Mouse (Mus musculus) central nervous system, embryonic 11.5 days (tissue): ENCODE results near the gene Zswim8. TPM values are rescaled to one million over a fixed set of nuclear protein-coding genes. Genes with fewer than 3 reads are reported as not detected.

Experiments used
- polyA plus RNA-seq: library from polyadenylated mRNA; depleted of rRNA; stranded (reverse); fragments of >200 nt; gene quantifications from 2 replicates; pipeline ENCODE4 v1.2.3, GENCODE M21; 2012; rRNA removed

Zswim8 gene
- 90.5 and 156 TPM in 2 replicates for polyA plus RNA-seq

GRCm38 (mm10) chr14:20707201-20708190, at the start of gene Zswim8:
TSS of gene Zswim8 (plus strand) at chr14:20707552.

GRCm38 (mm10) chr14:20668154-20668810, 39.1 kb upstream of the Zswim8 start, which contains the start of gene Synpo2l:
TSS of gene Synpo2l (minus strand) at chr14:20668354.

GRCm38 (mm10) chr14:20674064-20674833, 33.1 kb upstream of the Zswim8 start, which contains the start of gene Sec24c:
TSS of gene Sec24c (plus strand) at chr14:20674308.

GRCm38 (mm10) chr14:20694884-20695760, 12.2 kb upstream of the Zswim8 start, which contains the start of gene Fut11:
TSS of gene Fut11 (plus strand) at chr14:20694968.

GRCm38 (mm10) chr14:20702741-20703381, 4.5 kb upstream of the Zswim8 start, which contains the start of gene Chchd1:
TSS of gene Chchd1 (plus strand) at chr14:20703006.

GRCm38 (mm10) chr14:20733952-20734774, 26.8 kb downstream of the Zswim8 start, which contains the start of gene Ndst2:
TSS of gene Ndst2 (minus strand) at chr14:20734562.

Other genes starting within 250 kb of the Zswim8 start
- 14.3 and 27.8 TPM in 2 replicates for gene Anxa7, start 227.4 kb upstream of the Zswim8 start, polyA plus RNA-seq
- gene Mss51, start 210.7 kb upstream of the Zswim8 start, polyA plus RNA-seq = 4.0 and 4.6 TPM in 2 replicates
- gene Ppp3cb, start 161.0 kb upstream of the Zswim8 start, polyA plus RNA-seq = 66.8 and 96.5 TPM in 2 replicates
- 15.9 and 20.4 TPM in 2 replicates for gene Usp54, start 66.5 kb upstream of the Zswim8 start, polyA plus RNA-seq
- gene Myoz1, start 51.0 kb upstream of the Zswim8 start, polyA plus RNA-seq = 0.24 and 1.3 TPM in 2 replicates
- 1.2 and 6.3 TPM in 2 replicates for gene Synpo2l, start 39.2 kb upstream of the Zswim8 start, polyA plus RNA-seq
- gene Sec24c, start 33.2 kb upstream of the Zswim8 start, polyA plus RNA-seq = 89.9 and 120 TPM in 2 replicates
- 10.3 and 16.4 TPM in 2 replicates for gene Fut11, start 12.6 kb upstream of the Zswim8 start, polyA plus RNA-seq
- 167 and 168 TPM in 2 replicates for gene Chchd1, start 4.5 kb upstream of the Zswim8 start, polyA plus RNA-seq
- gene Ndst2, start 27.0 kb downstream of the Zswim8 start, polyA plus RNA-seq = 24.6 and 40.4 TPM in 2 replicates
- 33.2 and 54.0 TPM in 2 replicates for gene Camk2g, start 86.5 kb downstream of the Zswim8 start, polyA plus RNA-seq
- gene Plau, start 129.1 kb downstream of the Zswim8 start, polyA plus RNA-seq = 2.4 and 4.7 TPM in 2 replicates
- 25.6 and 45.5 TPM in 2 replicates for gene Vcl, start 221.8 kb downstream of the Zswim8 start, polyA plus RNA-seq